Mouse (Mus musculus): ENCODE measurements around the gene Defb21. TPM values are rescaled to one million over a fixed set of nuclear protein-coding genes. Genes with fewer than 3 reads are reported as not detected.
A peak's percentile ranks its signal among the peaks of the same experiment; 100 is the strongest.

The Defb21 gene
- not detected in 2 replicates for polyA plus RNA-seq (2014; fragmentation: Nextera tagmentation; extraction: Ambion mirVana)

GRCm38 (mm10) chr2:152572114-152572794 is at the start of gene Defb21:
Defb21 (plus strand) TSS chr2:152572744.
- WGBS = 64% methylated on average over 11 of the region's 11 CpGs
- no peak for ATAC-seq (ENCODE audit: low FRiP score, low TSS enrichment)
- H3K27me3 ChIP-seq (ENCODE audit: control insufficient read depth, insufficient read depth, low read length) = no peaks in the 10 kb centered on the region

GRCm38 (mm10) chr2:152539944-152540710 is 32.4 kb upstream of the Defb21 start, which contains the start of gene Defb29:
Defb29 (minus strand) TSS chr2:152540098.
- no peak within 1 kb of the TSS for H3K4me3 ChIP-seq (replicated peaks; ENCODE audit: low read depth, low read length)
- H3K27me3 ChIP-seq (ENCODE audit: control insufficient read depth, insufficient read depth, low read length) = no peaks in the 10 kb centered on the region
- no peaks in the 10 kb centered on the region for H3K9me3 ChIP-seq (ENCODE audit: control insufficient read depth, low read length)
- no peak for DNase-seq
- H3K4me2 ChIP-seq (ENCODE audit: low read length) = no peak within 1 kb of the TSS
- H3K27ac ChIP-seq (replicated peaks; ENCODE audit: low read depth, low read length) = no peak within 1 kb of the TSS
- H3K9ac ChIP-seq (replicated peaks; ENCODE audit: low read length) = no peak within 1 kb of the TSS
- no peaks in the 10 kb centered on the region for H3K36me3 ChIP-seq (ENCODE audit: control insufficient read depth, insufficient read depth, low read length)
- ATAC-seq (ENCODE audit: low FRiP score, low TSS enrichment) = no peak
- WGBS = 59% methylated on average over 13 of the region's 13 CpGs
- H3K4me1 ChIP-seq (ENCODE audit: control insufficient read depth, insufficient read depth, low read length) = no peaks in the 10 kb centered on the region

More at GRCm38 (mm10) chr2:152572114-152572794, at the start of gene Defb21:
- Histone ChIP-seq H3K27ac (replicated peaks; ENCODE audit: low read depth, low read length) (no peak within 1 kb of the TSS), H3K36me3 (ENCODE audit: control insufficient read depth, insufficient read depth, low read length) (no peaks in the 10 kb centered on the region), H3K4me3 (replicated peaks; ENCODE audit: low read depth, low read length) (no peak within 1 kb of the TSS), H3K9ac (replicated peaks; ENCODE audit: low read length) (no peak within 1 kb of the TSS), H3K9me3 (ENCODE audit: control insufficient read depth, low read length) (no peaks in the 10 kb centered on the region), H3K4me1 (ENCODE audit: control insufficient read depth, insufficient read depth, low read length) (no peaks in the 10 kb centered on the region), H3K4me2 (ENCODE audit: low read length) (no peak within 1 kb of the TSS)
- no peak for DNase-seq

GRCm38 (mm10) chr2:152541979-152542378 is 30.6 kb upstream of the Defb21 start:
- ATAC-seq (ENCODE audit: low FRiP score, low TSS enrichment) (no peak), DNase-seq (no peak)
- H3K9me3 ChIP-seq (ENCODE audit: control insufficient read depth, low read length) = no peaks in the 10 kb centered on the region
- H3K4me1 ChIP-seq (ENCODE audit: control insufficient read depth, insufficient read depth, low read length) = no peaks in the 10 kb centered on the region
- 89% methylated on average over 9 of the region's 9 CpGs for WGBS
- H3K27me3 ChIP-seq (ENCODE audit: control insufficient read depth, insufficient read depth, low read length) = no peaks in the 10 kb centered on the region
- no peak overlapping the region for H3K4me2 ChIP-seq (ENCODE audit: low read length)
- no peak overlapping the region for H3K9ac ChIP-seq (replicated peaks; ENCODE audit: low read length)
- no peak overlapping the region for H3K27ac ChIP-seq (replicated peaks; ENCODE audit: low read depth, low read length)
- no peak overlapping the region for H3K4me3 ChIP-seq (replicated peaks; ENCODE audit: low read depth, low read length)
- no peaks in the 10 kb centered on the region for H3K36me3 ChIP-seq (ENCODE audit: control insufficient read depth, insufficient read depth, low read length)

- 77% methylated on average over 2 of the region's 2 CpGs for whole genome bisulfite sequencing
- no peaks in the 10 kb centered on the region for H3K36me3 ChIP-seq (ENCODE audit: control insufficient read depth, insufficient read depth, low read length)
- no peak for ATAC-seq (ENCODE audit: low FRiP score, low TSS enrichment)
- H3K9me3 ChIP-seq (ENCODE audit: control insufficient read depth, low read length) = no peaks in the 10 kb centered on the region
- H3K4me2 ChIP-seq (ENCODE audit: low read length) = no peak overlapping the region
- DNase-seq = no peak
- H3K4me1 ChIP-seq (ENCODE audit: control insufficient read depth, insufficient read depth, low read length) = no peaks in the 10 kb centered on the region
- H3K27me3 ChIP-seq (ENCODE audit: control insufficient read depth, insufficient read depth, low read length) = no peaks in the 10 kb centered on the region
- no peak overlapping the region for H3K27ac ChIP-seq (replicated peaks; ENCODE audit: low read depth, low read length)
- H3K4me3 ChIP-seq (replicated peaks; ENCODE audit: low read depth, low read length) = no peak overlapping the region
- H3K9ac ChIP-seq (replicated peaks; ENCODE audit: low read length) = no peak overlapping the region
These were observed 29.6 kb upstream of the Defb21 start for GRCm38 (mm10) chr2:152542897-152543296.

GRCm38 (mm10) chr2:152543478-152543877 is 29.1 kb upstream of the Defb21 start:
- Histone ChIP-seq H3K9ac (replicated peaks; ENCODE audit: low read length) (no peak overlapping the region), H3K4me2 (ENCODE audit: low read length) (no peak overlapping the region), H3K36me3 (ENCODE audit: control insufficient read depth, insufficient read depth, low read length) (no peaks in the 10 kb centered on the region), H3K4me1 (ENCODE audit: control insufficient read depth, insufficient read depth, low read length) (no peaks in the 10 kb centered on the region), H3K27ac (replicated peaks; ENCODE audit: low read depth, low read length) (no peak overlapping the region), H3K27me3 (ENCODE audit: control insufficient read depth, insufficient read depth, low read length) (no peaks in the 10 kb centered on the region), H3K9me3 (ENCODE audit: control insufficient read depth, low read length) (no peaks in the 10 kb centered on the region), H3K4me3 (replicated peaks; ENCODE audit: low read depth, low read length) (no peak overlapping the region)
- 81% methylated on average over 4 of the region's 4 CpGs for WGBS
- DNase-seq (no peak), ATAC-seq (ENCODE audit: low FRiP score, low TSS enrichment) (no peak)

GRCm38 (mm10) chr2:152544691-152545090 is 27.9 kb upstream of the Defb21 start:
- H3K4me3 ChIP-seq (replicated peaks; ENCODE audit: low read depth, low read length) = no peak overlapping the region
- H3K27me3 ChIP-seq (ENCODE audit: control insufficient read depth, insufficient read depth, low read length) = no peaks in the 10 kb centered on the region
- no peaks in the 10 kb centered on the region for H3K4me1 ChIP-seq (ENCODE audit: control insufficient read depth, insufficient read depth, low read length)
- no peak overlapping the region for H3K9ac ChIP-seq (replicated peaks; ENCODE audit: low read length)
- ATAC-seq (ENCODE audit: low FRiP score, low TSS enrichment) (no peak), DNase-seq (peak; percentile 67)
- no peak overlapping the region for H3K27ac ChIP-seq (replicated peaks; ENCODE audit: low read depth, low read length)
- H3K36me3 ChIP-seq (ENCODE audit: control insufficient read depth, insufficient read depth, low read length) = no peaks in the 10 kb centered on the region
- H3K9me3 ChIP-seq (ENCODE audit: control insufficient read depth, low read length) = no peaks in the 10 kb centered on the region
- WGBS = 21% methylated on average over 4 of the region's 4 CpGs
- no peak overlapping the region for H3K4me2 ChIP-seq (ENCODE audit: low read length)

- H3K36me3 ChIP-seq (ENCODE audit: control insufficient read depth, insufficient read depth, low read length) = no peaks in the 10 kb centered on the region
- 82% methylated on average over 5 of the region's 5 CpGs for WGBS
- no peak overlapping the region for H3K27ac ChIP-seq (replicated peaks; ENCODE audit: low read depth, low read length)
These were observed 24.4 kb upstream of the Defb21 start for GRCm38 (mm10) chr2:152548124-152548523.

GRCm38 (mm10) chr2:152553774-152554423 is 18.6 kb upstream of the Defb21 start:
- H3K4me1 ChIP-seq (ENCODE audit: control insufficient read depth, insufficient read depth, low read length) = no peaks in the 10 kb centered on the region
- H3K9ac ChIP-seq (replicated peaks; ENCODE audit: low read length) = no peak overlapping the region
- DNase-seq = peak; percentile 87

More at GRCm38 (mm10) chr2:152548124-152548523, 24.4 kb upstream of the Defb21 start:
- DNase-seq (no peak), ATAC-seq (ENCODE audit: low FRiP score, low TSS enrichment) (no peak)
- Histone ChIP-seq H3K4me1 (ENCODE audit: control insufficient read depth, insufficient read depth, low read length) (no peaks in the 10 kb centered on the region), H3K9me3 (ENCODE audit: control insufficient read depth, low read length) (no peaks in the 10 kb centered on the region), H3K9ac (replicated peaks; ENCODE audit: low read length) (no peak overlapping the region), H3K4me3 (replicated peaks; ENCODE audit: low read depth, low read length) (no peak overlapping the region), H3K27me3 (ENCODE audit: control insufficient read depth, insufficient read depth, low read length) (no peaks in the 10 kb centered on the region), H3K4me2 (ENCODE audit: low read length) (no peak overlapping the region)

More at GRCm38 (mm10) chr2:152553774-152554423, 18.6 kb upstream of the Defb21 start:
- H3K27ac ChIP-seq (replicated peaks; ENCODE audit: low read depth, low read length) = no peak overlapping the region
- 0 out of 2 replicates have a peak overlapping the region, but pooled peaks have one; percentile 6 for H3K4me3 ChIP-seq (replicated peaks; ENCODE audit: low read depth, low read length)
- no peaks in the 10 kb centered on the region for H3K36me3 ChIP-seq (ENCODE audit: control insufficient read depth, insufficient read depth, low read length)
- 13% methylated on average over 16 of the region's 16 CpGs for WGBS
- H3K27me3 ChIP-seq (ENCODE audit: control insufficient read depth, insufficient read depth, low read length) = no peaks in the 10 kb centered on the region
- H3K4me2 ChIP-seq (ENCODE audit: low read length) = peak overlapping the region; percentile 36
- no peaks in the 10 kb centered on the region for H3K9me3 ChIP-seq (ENCODE audit: control insufficient read depth, low read length)
- no peak for ATAC-seq (ENCODE audit: low FRiP score, low TSS enrichment)
